Mouse (Mus musculus) kidney, postnatal 0 days (tissue): ENCODE measurements at regions not wholly inside any gene's neighbourhood (a gene's known extent, or its start where the extent isn't known, plus 50 kb on each side); places are given as distances from the start of the nearest gene placed in this dataset.
A peak's percentile ranks its signal among the peaks of the same experiment; 100 is the strongest.

Experiments used
- ATAC-seq: fragments of 200-750 bp; cut with Nextera tagmentation; replicated peaks from 2 replicates; pipeline ENCODE4 v1.8.0; 2017; ENCODE audit warnings: low read depth, moderate number of reproducible peaks, moderate TSS enrichment, moderate library complexity; ENCODE audit not compliant: low FRiP score
- DNase-seq: peaks from one replicate; pipeline ENCODE4 v3.0.0-alpha.2; 2016; ENCODE audit warnings: low spot score
- H3K27ac ChIP-seq: fragments of 300-500 bp; sonication (generic); 2 replicates; pipeline ENCODE4 v1.5.1; 2014; ENCODE audit warnings: mild to moderate bottlenecking
- H3K27me3 ChIP-seq: fragments of 300-500 bp; sonication (generic); 2 replicates; pipeline ENCODE4 v1.6.1; 2014; ENCODE audit warnings: low read length, mixed read lengths; ENCODE audit not compliant: insufficient read depth
- H3K36me3 ChIP-seq: fragments of 300-500 bp; sonication (generic); 2 replicates; pipeline ENCODE4 v1.6.1; 2014; ENCODE audit warnings: low read length, mixed read lengths; ENCODE audit not compliant: insufficient read depth
- H3K4me1 ChIP-seq: fragments of 300-500 bp; sonication (generic); replicated peaks from 2 replicates; pipeline ENCODE4 v1.6.1; 2014; ENCODE audit warnings: antibody characterized with exemption, low read length, mixed read lengths; ENCODE audit not compliant: insufficient read depth
- H3K4me2 ChIP-seq: fragments of 300-500 bp; sonication (generic); 2 replicates; pipeline ENCODE4 v1.6.1; 2014; ENCODE audit warnings: mild to moderate bottlenecking, low read length, moderate library complexity, mixed read lengths
- H3K4me3 ChIP-seq: fragments of 300-500 bp; sonication (generic); replicated peaks from 2 replicates; pipeline ENCODE4 v1.5.1; 2014; ENCODE audit warnings: low read depth, low read length
- H3K9ac ChIP-seq: fragments of 300-500 bp; sonication (generic); 2 replicates; pipeline ENCODE4 v1.6.1; 2014; ENCODE audit warnings: low read depth, low read length
- H3K9me3 ChIP-seq: fragments of 300-500 bp; sonication (generic); replicated peaks from 2 replicates; pipeline ENCODE4 v1.6.1; 2016; ENCODE audit warnings: low read length, inconsistent platforms, mixed read lengths
- CTCF ChIP-seq: IDR thresholded peaks from 2 replicates; pipeline ENCODE4 v1.5.1; 2016; ENCODE audit warnings: antibody characterized with exemption, low read depth, mild to moderate bottlenecking, moderate library complexity
- WGBS: fragments of 180-500 bp; shearing (Covaris S2); extraction: QIAGEN DNeasy Blood & Tissue Kit; methylation state at CpG from one replicate; pipeline ENCODE4 v1.1.7; 2014; 5-methylcytosine and 5-hydroxymethylcytosine counted together

GRCm38 (mm10) chr8:104049181-104049580 is 52.2 kb upstream of the Cdh5 start:
- WGBS, result 82% methylated on average over 6 of the region's 6 CpGs
- H3K36me3 ChIP-seq, result no peaks in the 10 kb centered on the region
- no peak for DNase-seq
- H3K4me3 ChIP-seq, result no peak overlapping the region
- H3K27ac ChIP-seq, result no peak overlapping the region
- ATAC-seq, result no peak
- H3K4me2 ChIP-seq, result no peak overlapping the region
- no peaks in the 10 kb centered on the region for H3K27me3 ChIP-seq
- no peak for TF ChIP-seq CTCF
- no peaks in the 10 kb centered on the region for H3K9me3 ChIP-seq
- no peaks in the 10 kb centered on the region for H3K4me1 ChIP-seq
- H3K9ac ChIP-seq, result no peak overlapping the region

DNA sequence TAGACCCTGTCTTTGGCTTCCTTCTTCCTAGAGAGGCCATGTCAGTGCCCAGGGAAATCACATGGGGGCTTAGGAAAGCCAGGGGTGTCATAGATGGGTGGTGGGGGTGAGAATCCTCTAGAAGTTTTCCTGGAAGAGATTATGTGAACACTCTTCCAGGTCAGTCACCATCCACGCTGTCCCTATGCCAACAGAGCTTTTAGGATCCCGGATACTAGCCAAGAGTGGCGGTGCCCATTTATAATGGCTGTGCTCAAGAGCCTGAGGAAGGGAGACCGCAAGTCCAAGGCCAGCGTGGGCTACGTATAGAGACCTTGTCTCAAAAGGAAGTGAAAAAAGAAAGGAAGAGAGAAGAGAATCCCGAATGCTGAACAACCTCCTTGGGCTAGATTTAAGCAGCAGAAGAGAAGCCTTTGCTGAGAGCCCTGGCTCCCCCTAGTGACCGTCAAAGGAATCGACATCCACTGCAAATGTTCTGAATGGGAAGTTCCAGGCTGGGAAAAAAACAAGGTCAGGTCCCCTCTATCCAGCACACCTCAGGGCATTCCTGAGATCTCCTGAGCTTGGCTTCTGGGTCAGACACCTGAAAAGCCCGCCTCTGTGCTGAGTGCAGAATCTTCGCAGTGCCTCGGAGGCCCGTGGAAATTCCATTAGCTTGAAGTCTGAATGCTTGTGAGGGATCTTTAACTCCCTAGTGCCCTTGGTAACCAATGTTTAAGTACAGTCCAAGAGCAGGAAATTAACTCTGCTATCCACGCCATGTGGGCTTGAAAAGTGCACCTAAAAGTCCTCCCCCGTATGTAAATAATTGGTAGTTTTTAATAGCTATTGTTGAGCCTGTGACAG is 50.5 kb upstream of the Cdh5 start:
- H3K9ac ChIP-seq, result no peak overlapping the region
- H3K4me2 ChIP-seq, result peak overlapping the region; percentile 11; the same call in 1 of the 2 replicates
- DNase-seq (peak; percentile 89), ATAC-seq (no peak; the same call in 1 of the 2 replicates)
- no peaks in the 10 kb centered on the region for H3K9me3 ChIP-seq
- H3K4me3 ChIP-seq, result no peak overlapping the region
- no peaks in the 10 kb centered on the region for H3K27me3 ChIP-seq
- no peaks in the 10 kb centered on the region for H3K4me1 ChIP-seq
- WGBS, result 24% methylated on average over 15 of the region's 15 CpGs
- TF ChIP-seq CTCF, result peak; percentile 91
- H3K27ac ChIP-seq, result no peak overlapping the region
- no peaks in the 10 kb centered on the region for H3K36me3 ChIP-seq

- Histone ChIP-seq H3K4me1 (no peaks in the 10 kb centered on the region), H3K9ac (no peak overlapping the region), H3K4me3 (no peak overlapping the region), H3K4me2 (no peak overlapping the region), H3K27me3 (no peaks in the 10 kb centered on the region), H3K9me3 (no peaks in the 10 kb centered on the region), H3K27ac (no peak overlapping the region), H3K36me3 (no peaks in the 10 kb centered on the region)
- DNase-seq (no peak), ATAC-seq (no peak)
- WGBS, result 42% methylated on average over 5 of the region's 5 CpGs
- TF ChIP-seq CTCF, result no peak
Measured at GRCm38 (mm10) chr8:104051540-104051882, 49.9 kb upstream of the Cdh5 start.
